Mouse (Mus musculus): ENCODE results near the gene Trappc12. TPM values are rescaled to one million over a fixed set of nuclear protein-coding genes. Genes with fewer than 3 reads are reported as not detected.

Gene Trappc12
- total RNA-seq (2021) (10 to 100 TPM; 32.7 to 39.2 TPM), polyA plus RNA-seq (2012; rRNA removed) (18.1 and 22.6 TPM in 2 replicates)
- long read RNA-seq, transcript Trappc12-202 (12 exons, 3,230 nt): minor isoform, 14 of 43 reads
- long read RNA-seq, transcript Trappc12-201 (12 exons, 3,377 nt): major isoform, 17 of 43 reads
- long read RNA-seq, partial matches to known transcripts: 7 of 43 reads
- long read RNA-seq, other reads (novel, unspliced or antisense): 5 of 43 reads

- DNase-seq: peak; percentile 90
These were observed at the start of gene Trappc12 for GRCm38 (mm10) chr12:28750021-28750633. TSS of gene Trappc12 (minus strand) at chr12:28750472.

- DNase-seq: no peak
These were observed 49.6 kb upstream of the Trappc12 start for GRCm38 (mm10) chr12:28799798-28800411.

- DNase-seq: peak; percentile 20
These were observed 46.7 kb upstream of the Trappc12 start for GRCm38 (mm10) chr12:28796881-28797420.

DNA sequence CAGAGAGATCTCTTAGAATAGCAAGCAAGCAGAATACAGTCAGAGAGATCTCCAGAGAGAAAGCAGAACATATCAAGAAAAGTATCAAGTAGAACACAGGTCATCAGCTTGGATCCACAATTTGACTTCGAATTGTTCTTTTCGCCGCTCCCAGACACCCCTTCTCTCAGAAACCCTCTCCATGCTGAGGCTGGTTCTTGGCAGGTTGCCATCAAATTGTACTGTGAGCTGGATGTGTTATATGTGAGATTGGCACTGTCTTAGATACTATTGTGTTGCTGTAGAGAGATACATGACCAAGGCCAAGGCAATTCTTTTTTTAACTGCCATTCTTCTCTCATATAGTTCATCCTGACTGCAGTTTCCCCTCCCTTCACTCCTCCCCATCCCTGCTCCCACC lies 44.8 kb upstream of the Trappc12 start:
- DNase-seq: no peak

GRCm38 (mm10) chr12:28793715-28794114 lies 43.4 kb upstream of the Trappc12 start:
- no peak for DNase-seq

- no peak for DNase-seq
These were observed 42.3 kb upstream of the Trappc12 start for GRCm38 (mm10) chr12:28792613-28793012.

GRCm38 (mm10) chr12:28786310-28786709 lies 36.0 kb upstream of the Trappc12 start:
- DNase-seq: no peak

GRCm38 (mm10) chr12:28785299-28785698 lies 35.0 kb upstream of the Trappc12 start:
- DNase-seq: no peak

GRCm38 (mm10) chr12:28784864-28785263 lies 34.6 kb upstream of the Trappc12 start:
- no peak for DNase-seq

GRCm38 (mm10) chr12:28784355-28784754 lies 34.1 kb upstream of the Trappc12 start:
- peak; percentile 35 for DNase-seq

DNA sequence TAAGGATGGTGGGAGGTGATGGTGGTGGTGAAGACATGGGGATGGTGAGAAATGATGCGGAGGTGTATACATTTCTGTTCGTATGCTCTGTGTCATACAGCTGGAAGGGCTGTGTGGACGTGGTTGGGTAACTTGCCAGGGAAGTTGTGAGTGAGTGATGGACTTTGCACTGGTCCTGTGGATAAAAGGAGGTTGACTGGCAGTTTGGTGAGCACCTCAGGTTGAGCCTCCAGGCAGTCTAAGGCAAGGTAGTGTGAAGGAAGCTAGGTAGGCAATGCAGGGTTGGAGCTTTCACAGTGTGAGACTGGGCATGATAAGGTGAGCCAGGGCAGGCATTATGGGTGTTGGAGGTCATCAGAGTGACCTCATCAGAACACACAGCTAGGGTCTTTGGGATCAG lies 32.4 kb upstream of the Trappc12 start:
- DNase-seq: no peak

DNA sequence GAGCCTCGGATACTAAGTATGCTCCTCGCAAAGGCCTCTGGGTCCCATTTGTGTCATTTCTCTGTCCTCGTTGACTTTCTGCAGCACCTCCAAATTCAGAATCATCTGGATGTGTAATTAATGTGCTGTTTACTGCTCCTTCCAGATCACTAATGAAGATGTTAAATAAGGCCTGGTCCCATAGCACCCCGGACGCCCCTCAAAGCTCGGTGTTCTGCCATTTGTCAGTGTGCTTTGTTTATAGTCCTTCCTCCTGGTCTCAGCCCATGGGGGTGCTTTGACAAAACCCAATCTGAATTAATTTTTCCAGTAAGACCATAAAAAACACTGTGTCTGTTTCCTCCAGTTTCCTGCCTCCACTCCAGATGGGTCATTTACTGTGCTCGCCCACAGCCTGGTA lies 29.9 kb upstream of the Trappc12 start:
- no peak for DNase-seq

- DNase-seq: no peak
These were observed 25.4 kb upstream of the Trappc12 start for GRCm38 (mm10) chr12:28775627-28776026.

- no peak for DNase-seq
These were observed 24.8 kb upstream of the Trappc12 start for GRCm38 (mm10) chr12:28775120-28775519.

DNA sequence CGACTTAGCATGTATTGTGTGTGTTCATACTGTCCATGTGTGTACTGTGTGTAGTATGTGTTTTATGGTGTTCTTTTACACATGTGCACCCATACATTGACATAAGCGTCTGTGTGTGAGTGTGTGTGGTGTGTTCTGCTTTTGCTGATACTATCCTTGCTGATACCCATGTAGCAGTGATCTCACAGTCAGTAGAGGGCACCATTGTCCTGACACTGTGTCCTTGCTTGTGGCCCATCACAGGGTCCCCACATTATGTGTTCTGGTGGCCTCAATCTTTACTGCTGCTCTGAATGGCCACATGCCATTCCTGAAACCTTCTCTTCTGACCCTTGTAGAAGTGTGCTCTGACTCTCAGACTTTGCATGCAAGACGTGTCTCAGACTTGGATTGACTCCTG lies 23.5 kb upstream of the Trappc12 start:
- DNase-seq: no peak

- no peak for DNase-seq
These were observed 19.7 kb upstream of the Trappc12 start for GRCm38 (mm10) chr12:28769953-28770352.

GRCm38 (mm10) chr12:28756019-28756418 lies 5.7 kb upstream of the Trappc12 start:
- DNase-seq: no peak

DNA sequence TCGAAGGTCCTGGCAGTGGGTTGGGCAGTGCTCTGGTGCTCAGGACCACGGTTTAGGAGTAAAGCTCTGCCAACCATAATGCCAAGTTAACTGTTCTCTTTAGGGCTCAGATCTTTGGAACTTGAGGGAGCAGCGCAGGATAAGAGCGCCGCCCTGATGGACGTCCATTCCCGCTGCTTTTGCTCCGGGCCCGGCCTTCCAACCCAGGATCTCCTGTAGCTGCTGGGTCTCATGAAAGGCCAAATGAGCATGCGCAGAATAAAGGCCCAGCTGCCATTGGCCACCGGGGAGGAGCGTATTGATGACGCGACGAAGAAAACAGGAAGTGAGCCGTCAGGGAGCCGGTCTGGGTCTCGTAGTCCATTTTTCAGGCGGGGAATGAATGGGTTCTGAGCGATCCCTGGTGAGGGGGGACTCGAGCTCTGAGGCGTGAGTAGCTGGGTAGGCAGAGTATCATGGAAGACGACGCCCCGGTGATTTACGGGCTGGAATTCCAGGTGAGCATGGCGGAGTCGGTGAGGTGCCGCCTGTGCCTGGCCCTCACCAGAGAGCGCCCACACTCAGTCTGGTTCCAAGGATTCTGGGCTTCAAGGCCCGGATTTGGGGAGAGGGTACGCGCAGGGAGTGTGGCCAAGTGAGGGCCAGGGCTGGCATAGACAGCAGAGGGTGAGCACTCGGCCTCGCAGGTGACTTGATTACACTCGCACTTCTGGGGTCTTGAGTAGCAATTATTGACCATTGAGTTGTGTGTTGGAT lies 1.4 kb upstream of the Trappc12 start, which contains the start of gene Eipr1:
Eipr1 (plus strand) TSS at position 296 of the 756 bp plus-strand sequence.
- DNase-seq: peak; percentile 93

- no peak for DNase-seq
These were observed 604 bp upstream of the Trappc12 start for GRCm38 (mm10) chr12:28750876-28751275.

DNA sequence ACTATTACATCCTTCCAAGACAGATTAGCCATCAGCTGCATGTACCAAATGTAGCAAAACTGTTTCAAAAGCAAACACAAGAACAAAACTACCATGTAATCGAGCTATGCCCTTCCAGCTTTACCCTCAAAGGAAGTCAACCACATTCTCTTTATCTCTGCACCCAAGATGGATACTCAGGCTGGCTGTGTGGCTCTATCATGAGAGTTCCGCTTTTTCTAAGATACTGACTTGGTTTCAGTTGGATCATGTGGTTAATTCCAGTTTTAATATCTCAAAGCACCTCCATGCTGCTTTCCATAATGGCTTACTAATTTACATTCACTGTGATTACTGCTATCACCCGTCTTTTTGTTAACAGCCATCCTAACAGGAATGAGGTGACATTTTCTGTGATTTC lies 6.9 kb downstream of the Trappc12 start:
- DNase-seq: no peak

DNA sequence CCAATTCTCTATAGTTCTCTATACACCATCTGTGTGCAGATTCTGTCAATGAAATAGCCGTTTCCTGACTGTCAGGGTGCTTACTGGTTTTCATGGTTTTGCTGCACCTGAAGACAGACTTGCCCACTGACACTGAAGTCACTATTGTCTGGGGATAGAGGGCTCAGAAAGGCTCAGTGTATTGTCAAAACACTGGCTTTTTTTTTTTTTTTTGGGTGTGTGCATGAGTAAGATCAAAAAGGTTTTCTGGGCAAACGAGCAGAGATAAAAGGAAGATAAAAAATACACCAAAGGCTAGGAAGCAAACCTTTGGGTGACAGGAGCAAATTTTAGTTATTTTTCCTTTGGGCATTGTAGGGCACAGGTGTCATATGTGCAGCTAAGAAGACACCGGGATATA lies 15.0 kb downstream of the Trappc12 start:
- DNase-seq: no peak

DNA sequence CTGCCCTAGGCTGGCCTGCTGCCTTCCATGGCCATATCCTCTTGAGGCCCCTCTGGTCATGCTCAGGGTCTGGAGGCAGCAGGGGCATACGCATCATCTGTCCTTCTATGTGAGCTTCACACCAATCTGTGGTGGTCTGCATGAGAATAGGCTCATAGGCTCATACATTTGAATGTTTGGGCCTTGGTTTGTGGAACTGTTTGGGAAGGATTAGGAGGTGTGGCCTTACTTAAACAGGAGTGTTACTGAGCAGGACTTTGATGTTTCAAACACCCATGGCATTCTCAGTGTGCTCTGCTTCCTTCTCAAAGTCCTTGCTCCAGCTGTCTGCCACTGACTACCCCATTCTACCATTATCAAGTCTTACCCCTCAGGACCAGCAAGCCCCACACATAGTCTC lies 16.0 kb downstream of the Trappc12 start:
- no peak for DNase-seq
